Mouse (Mus musculus) heart, adult 11 months (tissue): ENCODE measurements around the gene Zfp60.

Experiments
- DNase-seq: peaks from one replicate; pipeline ENCODE4 v3.0.0; 2022

Zfp60 gene

GRCm38 (mm10) chr7:27794566-27794965, 63.4 kb downstream of the Zfp60 start:
- DNase-seq: no peak

- DNase-seq: peak; percentile 59
Observed at GRCm38 (mm10) chr7:27797906-27798811, 67.0 kb downstream of the Zfp60 start.

- peak; percentile 40 for DNase-seq
Observed at GRCm38 (mm10) chr7:27801137-27801536, 69.9 kb downstream of the Zfp60 start.

GRCm38 (mm10) chr7:27802986-27803385, 71.8 kb downstream of the Zfp60 start:
- peak; percentile 17 for DNase-seq
